Mouse (Mus musculus): ENCODE results near the gene Fntb.

Gene Fntb

GRCm38 (mm10) chr12:76920398-76920797, 155.0 kb downstream of the Fntb start:
- DNase-seq (ENCODE audit: low spot score), result no peak

GRCm38 (mm10) chr12:76920990-76921389, 155.6 kb downstream of the Fntb start:
- DNase-seq (ENCODE audit: low spot score), result no peak

- DNase-seq (ENCODE audit: low spot score), result no peak
These were observed 157.7 kb downstream of the Fntb start for GRCm38 (mm10) chr12:76923118-76923517.

- DNase-seq (ENCODE audit: low spot score), result no peak
These were observed 159.7 kb downstream of the Fntb start for GRCm38 (mm10) chr12:76924904-76925604.

- DNase-seq (ENCODE audit: low spot score), result no peak
These were observed 161.1 kb downstream of the Fntb start for GRCm38 (mm10) chr12:76926338-76926945.

- no peak for DNase-seq (ENCODE audit: low spot score)
These were observed 161.6 kb downstream of the Fntb start for GRCm38 (mm10) chr12:76927012-76927411.

- DNase-seq (ENCODE audit: low spot score), result no peak
These were observed 162.2 kb downstream of the Fntb start for GRCm38 (mm10) chr12:76927539-76927938.

GRCm38 (mm10) chr12:76930177-76930576, 164.8 kb downstream of the Fntb start:
- DNase-seq (ENCODE audit: low spot score), result no peak

GRCm38 (mm10) chr12:76931739-76932687, 166.6 kb downstream of the Fntb start:
- no peak for DNase-seq (ENCODE audit: low spot score)

GRCm38 (mm10) chr12:76932688-76933060, 167.3 kb downstream of the Fntb start:
- DNase-seq (ENCODE audit: low spot score), result no peak

GRCm38 (mm10) chr12:76934438-76934837, 169.0 kb downstream of the Fntb start:
- no peak for DNase-seq (ENCODE audit: low spot score)

- DNase-seq (ENCODE audit: low spot score), result no peak
These were observed 170.8 kb downstream of the Fntb start for GRCm38 (mm10) chr12:76936211-76936610.

GRCm38 (mm10) chr12:76938013-76938412, 172.6 kb downstream of the Fntb start:
- no peak for DNase-seq (ENCODE audit: low spot score)

- DNase-seq (ENCODE audit: low spot score), result no peak
These were observed 176.1 kb downstream of the Fntb start for GRCm38 (mm10) chr12:76941524-76941923.

- DNase-seq (ENCODE audit: low spot score), result no peak
These were observed 177.1 kb downstream of the Fntb start for GRCm38 (mm10) chr12:76942476-76942875.

- DNase-seq (ENCODE audit: low spot score), result no peak
These were observed 177.7 kb downstream of the Fntb start for GRCm38 (mm10) chr12:76943046-76943445.

GRCm38 (mm10) chr12:76943466-76943865, 178.1 kb downstream of the Fntb start:
- no peak for DNase-seq (ENCODE audit: low spot score)

- no peak for DNase-seq (ENCODE audit: low spot score)
These were observed 182.1 kb downstream of the Fntb start for GRCm38 (mm10) chr12:76947487-76947886.

GRCm38 (mm10) chr12:76948185-76948584, 182.8 kb downstream of the Fntb start:
- no peak for DNase-seq (ENCODE audit: low spot score)

- DNase-seq (ENCODE audit: low spot score), result no peak
These were observed 183.4 kb downstream of the Fntb start for GRCm38 (mm10) chr12:76948781-76949180.

- DNase-seq (ENCODE audit: low spot score), result no peak
These were observed 184.9 kb downstream of the Fntb start for GRCm38 (mm10) chr12:76950330-76950729.

GRCm38 (mm10) chr12:76953750-76954363, 188.5 kb downstream of the Fntb start:
- DNase-seq (ENCODE audit: low spot score), result no peak

Measured in MN1 (cell line).